Mouse (Mus musculus) hindbrain, embryonic 14.5 days (tissue): ENCODE measurements at regions not wholly inside any gene's neighbourhood (a gene's known extent, or its start where the extent isn't known, plus 50 kb on each side); places are given as distances from the start of the nearest gene placed in this dataset.

Source experiments
- ATAC-seq: fragments of 200-750 bp; cut with Nextera tagmentation; 2 replicates; pipeline ENCODE4 v1.8.0; 2017; ENCODE audit warnings: moderate number of reproducible peaks, mild to moderate bottlenecking, moderate TSS enrichment, moderate library complexity; ENCODE audit not compliant: low FRiP score
- DNase-seq: peaks from one replicate; pipeline ENCODE4 v3.0.0-alpha.2; 2015; ENCODE audit warnings: low spot score
- H3K27ac ChIP-seq: fragments of 300-500 bp; sonication (generic); 2 replicates; pipeline ENCODE4 v1.5.1; 2014; ENCODE audit warnings: mild to moderate bottlenecking, moderate library complexity
- H3K27me3 ChIP-seq: fragments of 300-500 bp; sonication (generic); 2 replicates; pipeline ENCODE4 v1.6.1; 2014; ENCODE audit warnings: mild to moderate bottlenecking, low read length, mixed read lengths; ENCODE audit not compliant: control insufficient read depth, insufficient read depth
- H3K36me3 ChIP-seq: fragments of 300-500 bp; sonication (generic); replicated peaks from 2 replicates; pipeline ENCODE4 v1.6.1; 2014; ENCODE audit not compliant: control insufficient read depth, insufficient read depth
- H3K4me1 ChIP-seq: fragments of 300-500 bp; sonication (generic); replicated peaks from 2 replicates; pipeline ENCODE4 v1.6.1; 2014; ENCODE audit warnings: antibody characterized with exemption, low read length, mixed read lengths; ENCODE audit not compliant: control insufficient read depth, insufficient read depth
- H3K4me2 ChIP-seq: fragments of 300-500 bp; sonication (generic); replicated peaks from 2 replicates; pipeline ENCODE4 v1.6.1; 2014; ENCODE audit warnings: mild to moderate bottlenecking, moderate library complexity
- H3K4me3 ChIP-seq: fragments of 300-500 bp; sonication (generic); replicated peaks from 2 replicates; pipeline ENCODE4 v1.5.1; 2014; ENCODE audit warnings: mild to moderate bottlenecking, low read length
- H3K9ac ChIP-seq: fragments of 300-500 bp; sonication (generic); 2 replicates; pipeline ENCODE4 v1.6.1; 2014
- H3K9me3 ChIP-seq: fragments of 300-500 bp; sonication (generic); 2 replicates; pipeline ENCODE4 v1.6.1; 2016; ENCODE audit warnings: low read length; ENCODE audit not compliant: control insufficient read depth
- WGBS: fragments of 180-500 bp; shearing (Covaris S2); extraction: QIAGEN DNeasy Blood & Tissue Kit; methylation state at CpG from one replicate; pipeline ENCODE4 v1.1.7; 2014; 5-methylcytosine and 5-hydroxymethylcytosine counted together

DNA sequence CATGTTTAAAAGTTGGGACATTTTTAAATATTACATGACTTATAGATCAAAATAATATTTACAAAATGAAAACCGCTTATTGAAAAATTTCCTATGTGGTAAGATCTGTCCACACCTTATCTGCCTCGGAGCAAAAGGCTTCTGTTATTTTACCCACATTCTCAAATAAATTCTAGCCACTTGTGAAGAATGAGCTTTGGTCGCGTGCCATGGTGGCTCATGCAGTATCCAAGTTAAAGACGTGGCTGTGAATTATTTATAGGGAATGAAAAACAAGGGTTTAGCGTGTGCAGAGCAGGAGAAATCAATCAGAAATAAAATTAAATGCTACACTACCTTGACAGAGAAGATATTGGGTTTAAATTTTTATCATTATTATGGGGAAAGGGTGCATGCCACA is 430.7 kb upstream of the Cited2 start:
- DNase-seq (no peak), ATAC-seq (no peak)
- Histone ChIP-seq H3K27ac (no peak overlapping the region), H3K9ac (no peak overlapping the region), H3K4me1 (peaks cover 5% of the 10 kb centered on the region; the same call in 1 of the 2 replicates), H3K9me3 (no peaks in the 10 kb centered on the region), H3K4me2 (no peak overlapping the region), H3K27me3 (no peaks in the 10 kb centered on the region), H3K4me3 (no peak overlapping the region), H3K36me3 (no peaks in the 10 kb centered on the region)
- WGBS, result 76% methylated on average over 6 of the region's 6 CpGs

DNA sequence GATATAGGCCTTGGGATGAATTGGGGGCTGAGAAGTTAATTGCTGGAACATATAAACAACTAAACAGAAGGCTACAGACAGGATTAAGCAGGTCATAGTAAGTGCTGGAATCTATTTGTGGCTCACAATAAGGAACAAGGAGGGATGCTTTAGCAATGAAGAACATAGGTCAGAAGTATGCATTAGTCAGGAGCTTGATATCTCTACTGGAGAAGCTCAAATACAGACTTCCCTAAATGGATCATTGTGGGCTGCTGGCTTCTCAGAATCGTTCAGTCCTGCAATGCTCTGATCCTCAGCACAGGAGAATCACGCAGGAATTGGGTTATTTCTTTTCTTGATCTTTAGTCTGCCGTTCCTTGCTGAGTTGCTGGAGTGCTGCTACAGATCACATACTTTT is 428.6 kb upstream of the Cited2 start:
- H3K27me3 ChIP-seq, result no peaks in the 10 kb centered on the region
- H3K9ac ChIP-seq, result no peak overlapping the region
- H3K9me3 ChIP-seq, result no peaks in the 10 kb centered on the region
- no peak overlapping the region for H3K4me3 ChIP-seq
- H3K36me3 ChIP-seq, result no peaks in the 10 kb centered on the region
- no peak overlapping the region for H3K27ac ChIP-seq
- no peak for ATAC-seq
- no peak overlapping the region for H3K4me2 ChIP-seq
- DNase-seq, result no peak
- no peaks in the 10 kb centered on the region for H3K4me1 ChIP-seq
- 82% methylated on average over 3 of the region's 3 CpGs for WGBS

GRCm38 (mm10) chr10:17295157-17295556 is 427.9 kb upstream of the Cited2 start:
- Histone ChIP-seq H3K27me3 (no peaks in the 10 kb centered on the region), H3K4me1 (no peaks in the 10 kb centered on the region), H3K4me3 (no peak overlapping the region), H3K9me3 (no peaks in the 10 kb centered on the region), H3K9ac (no peak overlapping the region), H3K4me2 (no peak overlapping the region), H3K36me3 (no peaks in the 10 kb centered on the region), H3K27ac (no peak overlapping the region)
- DNase-seq, result no peak
- WGBS, result 81% methylated on average over 3 of the region's 3 CpGs
- no peak for ATAC-seq

- no peaks in the 10 kb centered on the region for H3K36me3 ChIP-seq
- H3K4me3 ChIP-seq, result no peak overlapping the region
- 34% methylated on average over 6 of the region's 6 CpGs for WGBS
- DNase-seq (no peak), ATAC-seq (no peak)
- no peak overlapping the region for H3K9ac ChIP-seq
- no peak overlapping the region for H3K4me2 ChIP-seq
- H3K4me1 ChIP-seq, result no peaks in the 10 kb centered on the region
- no peak overlapping the region for H3K27ac ChIP-seq
- no peaks in the 10 kb centered on the region for H3K27me3 ChIP-seq
- no peaks in the 10 kb centered on the region for H3K9me3 ChIP-seq
Observed at GRCm38 (mm10) chr10:17299600-17299999, 423.4 kb upstream of the Cited2 start.

DNA sequence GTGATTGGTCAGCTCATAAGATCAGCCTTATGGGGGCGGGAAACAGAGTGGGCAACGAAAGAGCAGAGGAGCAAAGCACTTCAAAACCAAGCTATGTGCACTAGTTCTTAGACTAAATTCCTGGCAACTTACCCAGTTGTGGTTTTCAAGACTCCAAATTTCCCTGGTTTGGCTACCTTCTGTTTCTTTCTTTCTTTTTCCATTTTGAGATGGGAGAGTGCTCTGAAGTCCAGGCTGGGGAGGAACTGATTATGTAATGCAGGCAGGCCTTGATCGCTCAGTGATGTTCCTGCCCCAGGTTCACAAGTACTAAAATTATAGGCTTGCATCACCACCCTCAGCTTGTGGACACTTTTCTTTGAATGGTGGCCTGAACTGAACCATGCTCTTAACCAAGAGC is 396.3 kb upstream of the Cited2 start:
- H3K9ac ChIP-seq, result no peak overlapping the region
- H3K36me3 ChIP-seq, result no peaks in the 10 kb centered on the region
- no peak for DNase-seq
- H3K4me2 ChIP-seq, result no peak overlapping the region
- no peak overlapping the region for H3K4me3 ChIP-seq
- no peak for ATAC-seq
- no peaks in the 10 kb centered on the region for H3K27me3 ChIP-seq
- 88% methylated on average over 3 of the region's 3 CpGs for WGBS
- H3K27ac ChIP-seq, result no peak overlapping the region
- H3K9me3 ChIP-seq, result no peaks in the 10 kb centered on the region
- H3K4me1 ChIP-seq, result peaks cover 10% of the 10 kb centered on the region

GRCm38 (mm10) chr10:17330904-17331606 is 392.0 kb upstream of the Cited2 start:
- no peaks in the 10 kb centered on the region for H3K36me3 ChIP-seq
- DNase-seq, result peak; percentile 41
- peak overlapping the region; percentile 27 for H3K4me3 ChIP-seq
- 0% methylated on average over 6 of the region's 6 CpGs for WGBS
- peak overlapping the region; percentile 91 for H3K27ac ChIP-seq
- peak; percentile 67; the same call in 1 of the 2 replicates for ATAC-seq
- no peaks in the 10 kb centered on the region for H3K9me3 ChIP-seq
- H3K4me2 ChIP-seq, result peak overlapping the region; percentile 56
- H3K27me3 ChIP-seq, result no peaks in the 10 kb centered on the region
- peaks cover 24% of the 10 kb centered on the region for H3K4me1 ChIP-seq
- H3K9ac ChIP-seq, result peak overlapping the region; percentile 64

GRCm38 (mm10) chr10:17331607-17332008 is 391.4 kb upstream of the Cited2 start:
- DNase-seq, result peak; percentile 54

GRCm38 (mm10) chr10:17332025-17332767 is 390.8 kb upstream of the Cited2 start:
- no peak overlapping the region for H3K4me3 ChIP-seq
- H3K4me1 ChIP-seq, result peaks cover 24% of the 10 kb centered on the region
- ATAC-seq (peak; percentile 51), DNase-seq (peak; percentile 52)
- peak overlapping the region; percentile 91 for H3K27ac ChIP-seq
- no peaks in the 10 kb centered on the region for H3K27me3 ChIP-seq
- peak overlapping the region; percentile 64 for H3K9ac ChIP-seq
- peak overlapping the region; percentile 56 for H3K4me2 ChIP-seq
- H3K9me3 ChIP-seq, result no peaks in the 10 kb centered on the region
- no peaks in the 10 kb centered on the region for H3K36me3 ChIP-seq
- 13% methylated on average over 6 of the region's 6 CpGs for WGBS

More at GRCm38 (mm10) chr10:17331607-17332008, 391.4 kb upstream of the Cited2 start:
- H3K27ac ChIP-seq, result peak overlapping the region; percentile 91
- WGBS, result 0% methylated on average over 6 of the region's 7 CpGs
- ATAC-seq, result peak; percentile 80
- peak overlapping the region; percentile 64 for H3K9ac ChIP-seq
- H3K36me3 ChIP-seq, result no peaks in the 10 kb centered on the region
- no peaks in the 10 kb centered on the region for H3K27me3 ChIP-seq
- H3K4me2 ChIP-seq, result peak overlapping the region; percentile 56
- H3K4me1 ChIP-seq, result peaks cover 24% of the 10 kb centered on the region
- H3K4me3 ChIP-seq, result peak overlapping the region; percentile 27
- no peaks in the 10 kb centered on the region for H3K9me3 ChIP-seq

GRCm38 (mm10) chr10:17332986-17333385 is 390.0 kb upstream of the Cited2 start:
- Histone ChIP-seq H3K36me3 (no peaks in the 10 kb centered on the region), H3K4me2 (no peak overlapping the region), H3K4me3 (no peak overlapping the region), H3K4me1 (peaks cover 24% of the 10 kb centered on the region), H3K27ac (peak overlapping the region; percentile 66; the same call in 1 of the 2 replicates), H3K9ac (no peak overlapping the region), H3K27me3 (no peaks in the 10 kb centered on the region), H3K9me3 (no peaks in the 10 kb centered on the region)
- ATAC-seq (no peak), DNase-seq (no peak)
- WGBS, result 24% methylated on average over 3 of the region's 3 CpGs
